Mouse (Mus musculus) ES-CJ7 (cell line): ENCODE measurements around the gene Zkscan8.
"Not testable (repeated sequence)": the region's sequence is repeated elsewhere in the genome, so short reads cannot be mapped to it uniquely, and the experiment has no call there.

Source experiments
- DNase-seq: peaks from one replicate; pipeline ENCODE4 v3.0.0; 2011; ENCODE audit warnings: low read depth, low spot score

The Zkscan8 gene

DNA sequence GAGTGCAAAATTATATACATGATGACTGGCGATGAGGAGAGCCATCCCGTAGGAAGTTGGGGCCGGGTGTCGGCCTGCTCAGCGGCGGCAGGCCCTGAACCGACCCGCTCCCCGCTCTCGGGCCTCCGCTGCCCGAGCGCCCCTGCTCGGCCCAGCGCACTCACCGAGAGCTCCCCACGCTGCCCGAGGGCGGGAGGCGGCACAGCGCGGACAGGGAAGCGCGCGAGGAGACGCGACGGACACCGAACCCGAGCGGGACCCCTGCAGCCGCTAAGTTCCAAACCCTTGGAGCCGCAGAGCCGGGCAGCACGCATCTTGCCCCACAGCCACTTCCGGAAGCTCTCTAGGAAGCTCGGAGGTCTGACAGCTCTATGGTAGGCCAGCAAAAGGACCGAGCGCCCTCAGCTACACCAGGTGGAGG lies at the start of gene Zkscan8:
Gene Zkscan8 (minus strand): TSS at position 340 of the 421 bp plus-strand sequence.
- DNase-seq, result peak; percentile 91

DNA sequence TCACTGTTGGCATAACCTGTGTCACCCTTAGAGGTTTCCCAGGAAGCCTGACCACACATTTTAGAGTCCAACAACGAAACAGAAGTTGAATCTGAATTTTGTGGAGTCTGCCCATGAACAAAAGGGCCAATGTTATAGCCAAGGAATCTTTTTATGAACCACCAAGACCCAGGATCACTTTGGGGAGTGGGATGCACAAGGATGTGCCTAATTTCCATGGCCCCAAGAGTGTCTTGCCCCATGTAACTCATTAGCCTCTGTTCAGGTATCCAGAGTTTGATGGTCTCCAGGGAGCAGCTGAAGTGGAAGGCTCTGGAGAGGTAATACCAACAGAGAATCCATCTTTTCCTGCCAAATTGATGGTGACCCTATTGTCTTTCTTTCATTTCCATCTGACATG lies 28.9 kb upstream of the Zkscan8 start, which contains the start of gene Olfr1535:
Gene Olfr1535 (minus strand): TSS at position 101 of the 400 bp plus-strand sequence.
- DNase-seq, result no peak

DNA sequence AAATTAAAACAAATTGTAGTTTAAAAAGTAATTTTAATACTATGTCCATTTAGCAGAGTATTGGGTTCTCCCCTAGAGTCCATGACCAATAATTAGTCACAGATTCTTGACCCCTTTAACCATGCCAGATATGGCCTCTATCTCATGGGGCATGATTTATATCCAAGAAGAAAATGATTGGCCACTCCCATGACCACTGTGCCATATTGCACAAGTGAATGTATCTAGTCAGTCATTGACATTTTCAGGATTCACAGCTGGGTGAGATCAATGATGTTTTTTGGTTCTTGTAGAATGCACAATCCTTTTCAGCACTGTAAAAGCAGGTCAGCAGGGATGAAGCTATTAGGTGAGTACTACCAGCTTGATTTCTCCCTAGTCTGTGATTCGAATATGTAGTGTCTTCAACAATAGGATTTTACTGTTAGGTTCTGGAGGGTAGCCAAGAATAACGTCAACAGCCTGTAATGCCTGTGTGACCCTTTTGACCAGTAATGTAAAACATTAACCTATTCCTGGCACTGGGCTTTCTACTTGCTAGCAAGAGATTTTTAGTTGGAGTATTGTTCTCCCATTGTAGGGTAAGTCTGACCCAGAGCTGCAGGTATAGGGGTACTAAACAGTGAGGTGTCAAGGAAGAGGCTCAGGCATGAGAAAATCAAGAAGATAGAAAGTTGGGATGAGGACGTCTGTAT lies 19.6 kb upstream of the Zkscan8 start:
- DNase-seq, result no peak

DNA sequence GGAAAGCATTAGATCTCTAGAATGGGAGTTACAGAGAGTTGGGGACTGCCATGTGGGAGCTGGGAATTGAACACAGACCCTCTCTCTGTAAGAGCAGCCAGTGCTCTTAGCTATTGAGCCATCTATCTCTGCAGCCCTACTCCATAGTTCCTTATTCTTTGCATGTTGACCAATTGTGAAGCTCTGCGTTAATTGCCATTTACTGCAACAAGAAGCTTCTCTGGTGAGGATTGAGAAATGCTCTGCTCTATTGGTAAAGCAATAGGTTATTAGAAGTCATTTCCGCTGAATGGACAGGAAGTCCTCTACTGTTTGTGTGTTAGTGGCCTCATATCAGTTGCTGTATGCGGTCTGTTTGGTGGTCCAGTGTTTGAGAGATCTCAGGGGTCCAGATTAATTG lies 18.6 kb upstream of the Zkscan8 start:
- no peak for DNase-seq

DNA sequence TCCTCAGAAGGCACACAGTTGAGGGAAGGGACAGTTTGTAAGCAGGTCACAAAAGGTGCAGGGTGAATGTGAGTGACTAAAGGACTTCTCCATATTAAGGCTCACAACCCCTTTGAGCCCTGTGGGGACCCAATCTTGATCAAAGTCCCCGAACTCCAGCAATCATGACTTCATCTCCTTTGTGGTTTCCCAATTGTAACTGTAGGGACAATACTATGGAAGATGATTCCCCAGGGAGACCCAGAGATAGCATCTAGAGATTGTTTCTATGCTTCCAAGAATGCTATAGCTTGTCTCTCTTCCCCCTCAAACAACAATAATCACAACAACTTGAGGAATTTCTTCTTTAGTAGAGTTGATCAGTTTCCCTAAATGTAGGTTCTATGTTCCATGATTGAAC lies 11.8 kb upstream of the Zkscan8 start, which contains the start of gene Olfr1366:
Gene Olfr1366 (minus strand): TSS at position 101 of the 400 bp plus-strand sequence.
- no peak for DNase-seq

DNA sequence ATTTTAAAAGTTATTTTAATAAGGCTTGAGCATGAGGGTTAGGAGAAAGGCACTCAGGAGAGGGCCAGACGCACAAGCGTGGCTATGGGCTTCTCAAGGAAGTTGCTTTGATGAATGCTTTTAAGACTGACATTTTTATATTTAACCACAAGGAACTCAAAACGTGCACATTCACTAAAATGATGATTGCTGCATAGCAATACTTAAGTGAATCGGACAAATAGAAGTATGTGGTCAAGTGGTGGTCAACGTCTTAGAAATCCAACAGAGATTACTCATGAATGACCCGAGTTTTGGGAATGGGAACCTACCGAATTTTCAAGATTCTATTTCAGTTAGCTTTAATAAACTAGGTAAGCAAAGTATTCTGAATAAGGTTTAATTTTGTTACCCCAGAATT lies 784 bp downstream of the Zkscan8 start:
- no peak for DNase-seq

GRCm38 (mm10) chr13:21506221-21506649 lies 24.7 kb downstream of the Zkscan8 start:
- DNase-seq, result peak; percentile 88

DNA sequence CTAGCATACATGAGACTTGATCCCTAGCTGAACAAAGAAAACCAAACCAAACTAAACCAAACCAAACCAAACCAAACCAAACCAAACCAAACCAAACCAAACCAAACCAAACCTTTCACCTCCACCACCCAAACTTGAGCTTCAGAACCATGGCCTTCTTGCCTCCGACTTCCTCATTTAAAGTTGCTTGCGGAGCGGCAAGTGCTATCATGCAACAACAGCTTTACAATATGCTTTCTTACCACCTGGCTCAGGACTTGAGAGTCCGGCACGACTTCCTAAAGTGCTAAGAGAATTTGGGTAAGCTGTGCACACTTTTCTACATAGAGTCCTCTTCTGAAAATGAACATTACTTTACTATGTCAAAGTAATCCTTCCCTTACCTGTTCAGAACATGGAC lies 28.6 kb downstream of the Zkscan8 start:
- no peak for DNase-seq

GRCm38 (mm10) chr13:21501182-21501581 lies 29.7 kb downstream of the Zkscan8 start, which contains the start of gene Gm11273:
TSS of gene Gm11273 (minus strand) at chr13:21501418.
- not testable (repeated sequence) for DNase-seq

DNA sequence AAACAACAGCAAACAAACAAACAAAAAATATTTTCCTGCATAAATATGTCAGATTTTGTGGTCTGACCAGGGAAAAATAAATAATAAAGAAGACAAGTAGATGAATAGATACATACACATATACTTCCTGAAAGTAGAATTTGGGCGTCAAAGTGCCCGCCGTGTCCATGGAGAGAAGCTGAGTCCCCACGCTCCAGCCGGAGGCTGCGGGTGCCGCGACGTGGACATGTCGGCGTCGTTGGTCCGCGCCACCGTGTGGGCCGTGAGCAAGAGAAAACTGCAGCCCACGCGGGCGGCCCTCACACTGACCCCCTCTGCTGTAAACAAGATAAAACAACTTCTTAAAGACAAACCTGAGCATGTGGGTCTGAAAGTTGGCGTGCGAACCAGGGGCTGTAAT lies 35.8 kb downstream of the Zkscan8 start, which contains the start of gene AK157302:
Gene AK157302 (plus strand): TSS at position 144 of the 400 bp plus-strand sequence.
- DNase-seq, result peak; percentile 19

DNA sequence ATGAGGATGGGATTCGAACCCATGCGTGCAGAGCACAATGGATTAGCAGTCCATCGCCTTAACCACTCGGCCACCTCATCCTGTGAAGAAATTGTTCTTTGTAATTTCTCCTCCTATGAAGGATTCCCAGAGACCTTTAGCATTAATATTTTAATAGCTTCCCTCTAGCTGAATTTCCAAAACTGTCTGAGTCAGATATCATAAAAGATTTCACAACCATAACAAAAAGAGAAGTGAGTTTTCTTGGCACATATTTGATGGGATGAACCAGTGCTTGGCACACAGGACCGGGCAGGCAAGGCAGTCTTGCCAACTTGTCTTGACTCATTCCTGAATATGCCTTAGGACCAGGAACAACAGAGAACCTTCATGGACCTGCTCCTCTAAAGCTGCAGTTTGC lies 38.1 kb downstream of the Zkscan8 start:
- DNase-seq, result no peak

GRCm38 (mm10) chr13:21486881-21487280 lies 44.0 kb downstream of the Zkscan8 start:
- peak; percentile 47 for DNase-seq

GRCm38 (mm10) chr13:21478759-21479670 lies 51.9 kb downstream of the Zkscan8 start, which contains the start of the genes Zkscan4 and Gm10065:
TSS of gene Zkscan4 (plus strand) at chr13:21478907.
TSS of gene Gm10065 (minus strand) at chr13:21479441.
- DNase-seq, result peak; percentile 43

- no peak for DNase-seq
Measured at GRCm38 (mm10) chr13:21472427-21472826, 58.5 kb downstream of the Zkscan8 start.

DNA sequence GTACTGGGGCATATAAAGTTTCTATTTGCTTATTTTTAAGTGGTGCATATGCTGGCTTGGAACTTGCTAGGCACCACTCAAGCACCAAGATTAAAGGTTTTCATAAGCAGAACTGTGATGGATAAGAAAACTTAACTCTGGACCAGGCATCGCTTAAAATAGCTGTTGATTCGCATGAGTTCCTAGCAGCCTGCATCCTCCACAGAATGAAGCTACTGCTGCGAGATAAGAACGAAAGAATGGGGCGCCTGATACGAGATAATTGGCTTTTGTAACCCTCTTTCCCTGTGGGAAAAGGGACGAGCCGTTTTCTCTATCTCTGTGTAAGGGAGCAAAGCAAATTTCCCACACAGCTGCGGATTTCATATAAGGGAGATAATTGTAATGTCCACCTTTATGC lies 61.8 kb downstream of the Zkscan8 start:
- no peak for DNase-seq

GRCm38 (mm10) chr13:21468061-21469019 lies 62.6 kb downstream of the Zkscan8 start, which contains the start of gene Nkapl:
TSS of gene Nkapl (minus strand) at chr13:21468509.
- peak; percentile 93 for DNase-seq

GRCm38 (mm10) chr13:21467336-21467735 lies 63.6 kb downstream of the Zkscan8 start:
- no peak for DNase-seq
